Mouse (Mus musculus) fat pad, adult 2 months (tissue): Measurements from ENCODE around the gene March10.

Source experiments
- DNase-seq: peaks from one replicate; pipeline ENCODE4 v3.0.0-alpha.2; 2011; ENCODE audit warnings: low read depth, low spot score; ENCODE audit errors: extremely low read depth

March10 gene

DNA sequence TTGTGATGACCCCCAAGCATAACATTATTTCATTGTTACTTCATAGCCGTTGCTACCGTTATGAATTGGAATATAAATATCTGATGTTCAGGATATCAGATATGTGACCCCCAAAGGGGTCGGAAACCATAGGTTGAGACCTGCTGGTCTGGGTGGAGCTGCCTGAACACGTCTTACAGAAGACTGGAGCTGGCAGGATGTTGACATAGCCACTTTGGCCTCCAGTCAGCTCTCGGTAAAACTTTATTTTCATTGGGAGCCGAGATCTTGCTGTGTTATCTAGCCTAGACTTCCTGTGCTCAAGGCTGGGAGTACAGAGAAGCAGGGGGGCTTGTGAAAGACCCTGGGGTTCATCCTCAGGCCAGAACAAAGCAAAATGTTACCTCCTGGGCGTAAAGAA is 100.2 kb downstream of the March10 start:
- DNase-seq, result peak; percentile 28

DNA sequence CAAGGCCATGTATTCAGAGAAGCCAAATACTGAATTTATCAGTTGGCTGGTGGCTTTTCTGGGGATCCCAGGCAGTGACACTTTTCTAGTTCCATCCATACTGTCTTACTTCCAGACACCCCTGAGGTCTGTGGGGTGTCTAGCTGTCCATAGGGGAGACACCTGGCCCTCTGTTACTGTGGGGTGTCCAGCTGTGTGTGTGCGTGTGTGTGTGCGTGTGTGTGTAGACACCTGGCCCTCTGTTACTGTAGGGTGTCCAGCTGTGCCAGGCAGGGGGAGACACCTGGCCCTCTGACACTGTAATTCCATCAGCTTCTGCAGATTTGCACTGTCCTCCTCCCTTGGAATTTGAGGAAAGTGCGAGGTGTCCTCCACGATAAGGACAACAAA is 102.6 kb downstream of the March10 start:
- no peak for DNase-seq

DNA sequence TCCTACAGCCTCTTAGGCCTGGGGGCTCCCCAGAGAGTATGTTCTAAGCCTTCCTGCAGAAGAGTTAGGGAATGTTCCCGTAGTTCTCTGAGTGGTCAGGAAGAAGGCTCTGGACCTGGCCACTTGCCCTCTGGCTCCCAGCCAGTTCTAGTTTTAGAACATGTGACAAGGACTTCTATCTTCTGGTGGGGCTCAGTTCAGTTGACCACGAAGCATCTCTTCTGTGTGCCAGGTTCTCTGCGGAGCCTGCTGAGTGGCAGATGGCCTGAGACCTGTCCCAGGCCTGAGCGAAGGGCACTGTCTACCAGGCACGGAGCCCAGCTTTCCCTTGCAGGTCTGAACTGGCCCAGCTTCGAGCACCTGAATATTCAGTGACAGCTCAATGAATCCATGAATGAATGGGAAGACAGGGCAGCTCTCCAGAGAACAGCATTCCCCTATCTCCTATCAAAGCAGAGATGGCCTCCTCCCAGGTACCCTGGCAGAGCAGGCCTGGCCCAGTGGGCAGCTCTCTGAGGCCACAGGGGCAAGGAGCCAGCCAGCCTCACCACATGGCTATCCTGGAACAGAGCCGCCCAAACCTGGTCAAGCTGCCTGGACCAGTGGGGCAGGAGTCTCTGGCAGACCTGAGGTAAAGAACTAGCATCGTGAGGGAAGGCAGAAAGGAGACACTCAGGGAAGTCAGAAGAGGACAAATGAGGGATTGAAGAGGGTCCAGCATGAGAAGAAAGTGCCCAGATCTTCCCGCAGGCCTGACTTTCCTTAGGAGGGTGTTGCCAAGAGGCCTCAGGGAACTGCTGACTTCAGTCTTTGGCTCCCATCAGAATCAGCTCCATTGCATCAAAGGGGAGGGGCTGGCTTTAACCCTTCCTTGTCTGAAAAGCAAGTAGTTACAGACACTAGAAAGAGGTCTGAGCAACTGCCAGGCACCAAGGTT is 103.3 kb downstream of the March10 start:
- peak; percentile 58 for DNase-seq

DNA sequence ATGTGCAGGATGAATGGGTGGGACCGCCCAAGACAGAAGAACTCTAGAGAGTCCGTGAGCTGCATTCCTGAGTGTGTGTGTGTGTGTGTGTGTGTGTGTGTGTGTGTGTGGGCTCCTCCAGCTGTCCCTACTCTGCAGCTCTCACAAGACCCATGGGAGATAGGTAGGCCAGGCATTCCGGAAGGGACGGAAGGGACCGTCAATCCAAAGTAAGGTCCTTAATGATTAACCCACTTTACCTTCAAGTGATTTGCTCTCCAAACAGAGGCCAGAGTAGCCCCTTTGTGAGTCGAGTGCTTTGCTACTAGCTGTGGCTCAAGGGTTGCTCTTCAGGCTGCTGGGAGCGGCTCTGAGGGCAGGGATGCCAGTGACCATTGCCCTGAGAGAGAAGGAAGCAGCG is 104.4 kb downstream of the March10 start:
- no peak for DNase-seq

DNA sequence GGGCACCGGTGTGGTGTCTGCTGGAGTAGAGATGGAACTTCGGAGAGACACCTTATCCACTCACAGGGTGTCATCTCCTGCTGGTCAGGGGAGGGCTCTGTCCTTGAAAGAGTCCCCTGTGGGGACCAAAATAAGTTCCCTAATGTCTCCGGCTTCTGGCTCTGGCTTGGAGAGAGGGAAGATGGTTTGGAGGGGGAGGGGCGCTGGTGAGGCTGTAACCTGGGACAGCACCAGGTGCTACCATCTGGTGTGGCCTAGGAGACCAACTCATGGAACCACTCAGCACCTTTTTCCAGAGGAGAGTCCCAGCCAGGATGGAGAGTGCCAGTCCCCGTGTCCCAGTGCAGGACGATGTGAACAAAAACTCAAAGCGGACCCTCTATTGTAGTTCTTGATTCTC is 105.9 kb downstream of the March10 start:
- DNase-seq, result no peak

DNA sequence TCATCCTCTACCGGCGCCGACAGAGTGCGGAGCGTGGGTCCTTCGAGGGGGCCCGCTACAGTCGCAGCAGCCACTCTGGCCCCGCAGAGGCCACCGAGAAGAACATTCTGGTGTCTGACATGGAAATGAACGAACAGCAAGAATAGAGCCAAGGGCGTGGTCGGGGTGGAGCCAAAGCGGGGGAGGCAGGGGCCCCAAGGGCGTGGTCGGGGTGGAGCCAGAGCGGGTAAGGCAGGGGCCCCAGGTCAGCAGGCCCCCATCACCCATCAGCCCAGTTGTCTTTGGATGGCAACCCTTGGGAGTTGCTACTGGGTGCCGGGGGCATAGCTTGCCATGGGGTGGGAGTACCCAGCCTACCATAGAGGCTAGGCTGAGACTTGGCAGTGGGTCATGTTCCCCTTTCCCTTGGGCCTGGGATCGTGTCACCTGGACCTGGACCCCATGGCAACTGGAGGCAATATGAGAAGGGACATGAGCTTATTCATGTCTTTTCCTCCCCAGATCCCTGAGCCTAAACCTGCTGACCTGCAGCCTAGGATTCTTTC is 106.7 kb downstream of the March10 start:
- no peak for DNase-seq

DNA sequence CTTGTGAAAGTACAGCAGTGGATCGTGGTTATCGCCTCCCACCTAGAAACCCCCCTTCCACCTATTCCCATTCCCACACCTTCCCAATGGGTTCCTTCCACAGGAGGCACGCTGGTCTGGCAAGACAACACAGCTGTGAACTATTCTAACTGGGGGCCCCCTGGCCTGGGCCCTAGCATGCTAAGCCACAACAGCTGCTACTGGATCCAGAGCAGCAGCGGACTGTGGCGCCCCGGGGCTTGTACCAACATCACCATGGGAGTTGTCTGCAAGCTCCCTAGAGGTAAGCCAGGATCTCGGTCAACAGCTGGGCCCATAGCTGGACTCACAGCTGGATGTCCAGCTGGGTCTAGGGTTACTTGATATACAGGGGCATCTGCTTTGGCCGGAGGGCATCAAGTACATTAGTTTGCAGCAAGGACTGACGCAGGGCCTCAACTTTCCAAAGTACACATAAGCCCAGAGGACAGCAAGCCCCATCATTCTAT is 108.0 kb downstream of the March10 start:
- no peak for DNase-seq

DNA sequence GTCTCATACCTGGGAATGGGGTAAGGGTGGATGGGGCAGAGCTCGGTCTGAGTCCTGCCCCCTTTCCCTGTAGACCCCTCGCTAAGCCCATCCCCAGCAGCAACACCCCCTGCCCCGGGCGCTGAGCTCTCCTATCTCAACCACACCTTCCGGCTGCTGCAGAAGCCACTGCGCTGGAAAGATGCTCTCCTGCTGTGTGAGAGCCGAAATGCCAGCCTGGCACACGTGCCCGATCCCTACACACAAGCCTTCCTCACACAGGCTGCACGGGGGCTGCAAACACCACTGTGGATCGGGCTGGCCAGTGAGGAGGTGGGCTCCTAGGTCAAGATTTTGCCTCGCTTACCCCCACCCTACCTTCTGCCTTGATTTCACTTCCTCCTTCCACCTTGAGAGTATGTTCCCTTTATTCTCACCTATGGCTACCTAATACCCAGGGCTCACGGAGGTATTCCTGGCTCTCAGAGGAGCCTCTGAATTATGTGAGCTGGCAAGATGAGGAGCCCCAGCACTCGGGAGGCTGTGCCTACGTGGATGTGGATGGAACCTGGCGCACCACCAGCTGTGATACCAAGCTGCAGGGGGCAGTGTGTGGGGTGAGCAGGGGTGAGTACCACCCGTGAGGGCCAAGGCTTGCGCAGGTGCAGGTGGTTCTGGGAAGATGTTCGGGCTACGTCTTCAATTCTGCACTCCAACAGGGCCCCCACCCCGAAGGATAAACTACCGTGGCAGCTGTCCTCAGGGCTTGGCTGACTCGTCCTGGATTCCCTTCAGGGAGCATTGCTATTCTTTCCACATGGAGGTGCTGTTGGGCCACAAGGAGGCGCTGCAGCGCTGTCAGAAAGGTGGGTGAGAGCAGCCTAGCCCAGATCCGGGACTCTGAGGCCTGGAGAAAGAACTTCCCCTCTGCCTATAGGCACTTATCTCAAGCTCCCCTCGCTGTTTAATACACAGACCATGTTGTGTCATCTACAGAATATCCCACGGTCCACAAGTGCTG is 109.1 kb downstream of the March10 start:
- DNase-seq, result no peak

DNA sequence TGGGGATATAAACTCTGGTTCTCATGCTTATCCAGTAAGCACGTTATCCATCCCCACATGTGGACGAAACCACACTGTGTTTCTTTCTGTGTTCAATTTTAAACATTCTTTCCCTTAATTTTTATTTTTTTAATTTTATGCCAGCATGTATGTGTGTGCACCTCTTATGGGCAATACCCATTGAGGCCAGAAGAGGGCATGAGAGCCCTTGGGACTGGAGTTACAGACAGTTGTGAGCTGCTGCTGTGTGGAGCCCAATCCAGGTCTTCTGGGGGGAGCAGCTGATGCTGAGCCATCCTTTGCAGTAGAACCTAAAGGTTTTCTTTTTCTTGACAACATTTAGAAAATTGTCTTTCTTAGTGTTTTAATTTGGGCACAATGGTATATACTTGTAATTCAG is 111.3 kb downstream of the March10 start:
- DNase-seq, result no peak

DNA sequence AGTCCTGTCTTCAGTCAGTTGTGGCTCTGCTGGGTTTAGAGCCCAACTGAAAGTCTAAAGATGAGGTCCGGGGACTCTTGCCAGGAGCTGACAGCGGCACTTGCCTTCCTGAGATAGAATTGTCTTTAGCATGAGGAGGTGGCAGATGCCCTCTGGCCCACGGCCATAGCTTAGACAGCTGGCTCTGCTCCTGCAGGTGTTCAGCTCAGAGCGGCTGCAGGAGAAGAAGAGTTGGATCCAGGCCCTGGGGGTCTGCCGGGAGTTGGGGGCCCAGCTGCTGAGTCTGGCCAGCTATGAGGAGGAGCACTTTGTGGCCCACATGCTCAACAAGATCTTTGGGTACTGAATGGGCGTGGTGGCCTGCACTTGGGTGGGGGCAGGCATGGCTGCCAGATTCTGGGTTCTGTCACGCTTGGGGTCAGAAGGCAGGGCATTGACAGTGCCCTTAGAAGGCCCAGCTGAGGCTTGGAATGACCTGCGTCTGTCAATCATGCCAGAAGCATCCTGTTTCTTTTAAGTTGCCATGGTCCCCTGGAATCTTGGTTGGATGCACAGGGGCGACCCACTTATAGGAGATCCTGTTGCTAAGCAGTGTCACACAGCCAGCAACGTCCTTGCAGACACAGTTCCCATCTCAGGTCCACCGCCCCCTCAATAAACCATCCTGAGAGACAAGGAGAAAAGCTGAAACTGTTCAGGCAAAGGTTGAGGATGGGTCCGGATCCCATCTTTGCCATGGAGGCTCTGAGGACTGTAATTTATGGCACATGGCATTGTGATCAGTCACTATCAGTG is 117.7 kb downstream of the March10 start:
- no peak for DNase-seq

DNA sequence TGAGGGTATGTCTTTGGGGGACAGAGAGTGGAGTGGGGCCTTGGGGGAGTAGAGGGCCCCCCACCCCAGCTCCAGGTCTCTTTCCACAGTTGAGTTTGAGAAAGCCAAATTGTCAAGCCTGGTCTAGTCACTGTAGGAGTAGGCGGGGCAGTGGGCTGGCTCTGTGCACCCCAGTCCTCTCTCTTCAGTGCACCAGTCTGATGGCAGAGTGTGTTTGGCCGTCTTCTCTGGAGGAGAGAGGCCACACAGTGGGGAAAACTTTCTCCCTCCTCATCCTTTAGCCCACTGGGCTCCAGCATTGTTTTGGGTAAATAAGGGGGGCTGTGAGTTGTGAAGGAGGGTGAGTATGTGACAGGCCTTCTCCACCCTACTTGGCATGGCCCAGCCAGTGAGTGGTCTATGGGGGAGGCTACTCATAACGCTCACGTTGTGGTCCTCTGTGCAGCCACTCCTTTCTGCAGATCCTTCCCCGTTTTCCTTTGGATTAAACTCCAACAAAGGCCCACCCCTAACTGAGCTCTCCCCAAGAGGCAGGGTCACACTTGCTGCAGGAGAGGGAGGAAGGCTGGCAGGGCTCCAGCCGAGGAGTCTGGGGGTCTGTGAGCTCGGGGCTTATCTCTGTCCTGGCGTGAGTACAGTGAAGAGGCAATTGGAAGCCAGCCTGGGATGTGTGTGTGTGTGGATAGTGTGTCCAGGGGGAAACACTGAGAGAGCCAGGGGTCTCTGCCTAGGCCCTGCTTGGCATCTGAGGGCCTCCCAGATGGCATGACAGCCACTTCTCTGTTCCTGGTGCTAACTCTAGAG is 122.5 kb downstream of the March10 start:
- no peak for DNase-seq

DNA sequence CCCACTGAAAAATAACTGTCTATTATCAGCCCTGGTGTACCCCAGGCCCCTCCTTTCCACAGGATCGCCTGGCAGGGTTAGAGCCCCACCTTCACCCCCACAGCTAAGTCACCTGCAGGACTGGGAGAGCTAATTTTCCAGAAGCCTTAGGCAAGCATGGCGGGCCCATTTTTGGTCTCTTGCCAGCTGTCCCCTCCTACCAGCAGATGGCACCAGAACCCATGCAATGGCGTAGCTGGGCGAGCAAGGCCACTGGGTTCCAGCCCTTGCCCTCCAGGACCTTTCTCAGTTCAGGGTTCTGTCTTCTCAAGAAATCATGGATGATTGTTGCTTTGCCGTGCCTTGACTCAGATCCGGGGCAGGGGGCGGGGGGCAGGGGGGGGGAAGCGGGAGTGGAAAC is 124.1 kb downstream of the March10 start:
- DNase-seq, result no peak

DNA sequence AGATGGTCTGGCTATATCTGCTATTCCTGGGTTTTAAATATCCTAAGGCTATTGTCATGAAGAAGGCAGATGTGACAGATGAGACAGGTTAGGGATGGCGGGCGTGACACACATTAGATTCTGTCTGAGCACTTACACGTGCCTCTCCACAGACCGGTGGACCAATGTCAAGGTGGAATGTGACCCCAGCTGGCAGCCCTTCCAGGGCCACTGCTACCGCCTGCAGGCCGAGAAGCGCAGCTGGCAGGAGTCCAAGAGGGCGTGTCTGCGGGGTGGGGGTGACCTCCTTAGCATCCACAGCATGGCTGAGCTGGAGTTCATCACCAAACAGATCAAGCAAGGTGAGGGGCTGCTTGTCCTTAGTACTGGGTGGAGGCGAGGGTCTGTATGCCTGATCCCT is 124.8 kb downstream of the March10 start:
- DNase-seq, result no peak

DNA sequence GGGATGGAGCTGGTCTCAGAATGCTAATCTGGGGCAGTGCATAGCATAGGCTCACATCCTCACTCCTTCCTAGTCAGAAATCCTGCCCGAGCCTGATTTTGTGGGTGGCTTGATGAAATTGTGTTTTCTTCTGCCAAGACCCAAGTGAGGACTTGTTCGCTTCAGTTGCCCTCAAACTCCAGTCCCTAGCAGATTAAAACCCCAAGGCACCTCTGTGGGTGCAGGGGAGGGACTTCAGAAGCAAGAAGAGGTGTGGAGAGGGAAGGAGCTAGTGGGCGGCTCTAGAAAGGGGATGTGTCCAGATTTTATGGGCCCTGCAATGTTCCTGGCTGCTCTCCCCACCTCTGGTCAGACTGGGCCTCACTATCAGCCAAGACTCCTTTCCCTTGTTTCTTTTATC is 125.4 kb downstream of the March10 start:
- peak; percentile 80 for DNase-seq

DNA sequence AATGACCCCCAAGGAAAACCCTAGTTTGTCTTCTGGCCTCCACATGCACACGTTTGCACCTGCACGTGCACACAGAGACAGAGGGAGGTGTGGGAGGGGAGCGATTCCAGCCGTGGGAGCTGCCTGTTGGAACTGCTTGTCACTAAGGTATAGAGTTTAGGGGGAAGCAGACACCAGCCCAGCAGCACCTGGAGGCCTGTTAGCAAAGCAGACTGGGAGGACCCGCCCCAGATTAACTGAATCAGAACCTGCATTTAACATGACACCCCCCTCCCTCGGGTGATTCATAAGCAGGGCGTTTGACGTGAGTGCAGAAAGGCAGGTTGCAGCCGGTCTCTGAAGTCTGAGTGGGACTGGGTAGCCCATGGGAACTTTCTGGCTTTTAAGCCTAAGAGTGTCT is 126.6 kb downstream of the March10 start:
- no peak for DNase-seq

DNA sequence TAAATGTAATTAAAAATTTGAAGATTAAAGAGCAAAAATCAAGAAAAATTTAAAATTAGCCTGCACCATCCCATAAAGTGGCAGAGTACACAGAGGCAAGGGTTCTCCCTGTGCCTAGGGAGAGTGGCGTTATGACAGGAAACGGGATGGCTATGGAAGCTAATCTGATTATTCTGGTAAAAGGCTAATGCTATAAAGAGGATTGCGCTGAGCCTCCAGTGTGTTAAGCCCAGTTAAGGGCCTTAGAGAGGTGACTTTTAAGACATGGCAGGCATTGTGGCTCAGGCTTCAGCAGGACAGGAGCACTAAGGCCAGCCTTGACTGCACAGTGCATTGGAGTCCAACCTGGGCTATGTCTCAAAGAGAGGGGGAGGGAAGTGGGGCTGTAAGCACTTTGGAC is 129.4 kb downstream of the March10 start:
- no peak for DNase-seq

DNA sequence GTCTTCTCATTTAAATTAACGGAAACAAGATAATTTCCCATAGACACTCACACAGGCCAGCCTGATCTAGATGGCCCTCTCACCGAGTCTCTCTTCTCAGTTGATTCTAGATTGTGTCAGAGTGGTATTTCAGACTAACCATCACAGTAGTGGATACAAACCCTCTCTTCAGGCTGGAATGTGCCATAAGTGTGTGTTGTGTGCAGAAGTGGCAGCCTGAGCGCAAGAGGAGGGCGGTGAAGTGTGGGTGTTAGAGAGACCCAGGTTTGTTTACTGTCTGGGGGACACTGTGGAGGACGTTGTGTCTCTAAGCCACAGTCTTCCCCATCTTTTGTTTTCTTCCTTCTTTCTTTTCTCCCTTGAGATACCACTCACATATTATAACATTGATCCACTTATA is 133.0 kb downstream of the March10 start:
- no peak for DNase-seq

DNA sequence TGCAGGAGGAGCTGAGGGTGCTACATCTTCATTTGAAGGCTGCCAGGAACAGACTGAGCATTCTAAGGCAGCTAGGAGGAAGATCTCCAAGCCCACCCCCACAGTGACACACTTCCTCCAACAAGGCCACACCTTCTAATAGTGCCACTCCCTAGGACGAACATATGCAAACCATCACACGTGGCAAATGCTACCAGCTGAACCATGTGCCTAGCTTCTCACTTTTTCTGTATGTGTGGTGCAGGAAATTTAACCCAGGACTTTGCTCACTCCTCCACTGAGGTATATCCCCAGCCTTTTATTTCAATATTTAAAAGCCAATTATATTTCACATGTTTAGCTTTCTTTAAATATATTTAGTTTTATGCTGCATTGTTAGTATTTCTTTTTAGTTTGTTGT is 135.4 kb downstream of the March10 start:
- DNase-seq, result no peak

DNA sequence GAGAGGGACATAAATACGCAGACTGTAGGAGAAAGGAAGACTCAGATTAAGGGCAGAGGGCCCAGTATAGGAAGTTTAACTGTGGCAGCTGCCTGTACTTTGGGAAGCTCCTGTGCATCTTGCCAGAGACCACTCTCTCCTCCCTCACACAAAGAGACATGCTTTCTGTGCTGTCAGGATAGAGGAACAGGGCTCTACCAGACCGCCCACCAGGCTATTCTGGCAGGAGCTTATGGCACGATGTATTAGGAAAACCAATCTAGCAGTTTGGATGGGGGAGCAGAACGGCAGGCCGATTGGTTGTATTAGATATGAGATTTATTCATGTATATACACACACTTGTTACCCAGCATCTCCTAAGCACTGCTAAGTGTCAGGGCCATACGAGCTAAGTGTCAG is 138.8 kb downstream of the March10 start:
- no peak for DNase-seq

DNA sequence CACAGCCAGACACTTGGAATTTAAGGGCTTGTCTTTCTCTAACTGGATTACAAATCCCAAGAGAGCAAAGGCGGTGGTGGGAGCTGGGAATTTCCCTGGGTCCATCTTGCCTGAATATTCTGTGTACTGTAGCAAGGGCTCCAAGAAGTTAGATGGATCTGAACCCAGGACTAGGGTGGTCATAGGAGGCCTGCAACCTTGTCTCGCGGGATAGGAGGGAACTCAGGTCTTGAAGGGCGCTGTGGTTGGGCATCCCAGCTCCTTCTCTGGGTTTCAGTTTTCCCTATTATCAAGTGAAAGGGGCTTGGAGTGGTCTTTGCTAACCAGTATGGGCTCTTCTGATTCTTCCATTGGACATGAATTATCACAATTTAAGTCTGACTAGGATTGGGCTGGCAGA is 140.4 kb downstream of the March10 start:
- no peak for DNase-seq
